Comparison of ENCODE assay signal across 20 mouse cellular contexts in genomic region chr7:65464518-65465037, GRCm38 (mm10).
A peak's percentile ranks its signal among the peaks of the same experiment; 100 is the strongest.
DNase-seq lines count a peak whose midpoint lies in the region; ATAC-seq and TF ChIP-seq lines count a peak whose summit lies in the region.
"Had no signal": no experiment of that assay in that cellular context is flagged by ENCODE, and none has a peak within 500 bp of the region (broad histone marks: within the 10 kb centered on the region; RNA-seq: fewer than 3 reads in every experiment).

No protein-coding gene starts in this region.

- no peak for TF ChIP-seq CTCF in liver, postnatal 0 days (IDR thresholded peaks at IDR 0.05; ENCODE audit: low read depth)

- no peak for DNase-seq in hindbrain, embryonic 10.5 days (ENCODE audit: low spot score)
- no peak for DNase-seq in neural tube, embryonic 10.5 days (ENCODE audit: extremely low spot score, low spot score)
- DNase-seq in liver, postnatal 0 days, result no peak
- DNase-seq in Muller cell, postnatal 12 days (ENCODE audit: inconsistent ontology term), result no peak
- DNase-seq in cerebellum, postnatal 36 days, result no peak
- DNase-seq: adrenal gland, adult 2 months; adrenal gland, postnatal 25 days; cerebellum, adult 18-20 months; cerebellum, adult 9-11 months; forebrain, postnatal 0 days; gastrocnemius, adult 2 months; gastrocnemius, postnatal 36 days; heart, adult 11 months; heart, postnatal 36 days had no signal

- H3K27me3 ChIP-seq in hindbrain, embryonic 16.5 days (replicated peaks; ENCODE audit: control insufficient read depth, insufficient read depth, low read length), result no peaks in the 10 kb centered on the region
- 0 out of 2 replicates have a peak, but pooled peaks cover 4% of the 10 kb centered on the region for H3K27me3 ChIP-seq in hindbrain, embryonic 10.5 days (ENCODE audit: insufficient read depth, poor library complexity, severe bottlenecking)
- no peaks in the 10 kb centered on the region for H3K27me3 ChIP-seq in neural tube, embryonic 13.5 days
- H3K27me3 ChIP-seq in liver, postnatal 0 days (ENCODE audit: insufficient read depth, low read length), result no peaks in the 10 kb centered on the region
- H3K27me3 ChIP-seq: forebrain, embryonic 13.5 days; heart, embryonic 13.5 days had no signal

- no peak overlapping the region for H3K9ac ChIP-seq in hindbrain, embryonic 16.5 days (ENCODE audit: low read depth, low read length)
- H3K9ac ChIP-seq in neural tube, embryonic 13.5 days, result no peak overlapping the region
- no peak overlapping the region for H3K9ac ChIP-seq in liver, postnatal 0 days (replicated peaks)
- H3K9ac ChIP-seq: forebrain, embryonic 13.5 days; forebrain, postnatal 0 days; heart, embryonic 13.5 days; hindbrain, embryonic 14.5 days had no signal

- H3K4me1 ChIP-seq in hindbrain, embryonic 16.5 days (ENCODE audit: control insufficient read depth, insufficient read depth, low read depth, low read length), result 0 out of 2 replicates have a peak, but pooled peaks cover 3% of the 10 kb centered on the region
- peaks cover 10% of the 10 kb centered on the region for H3K4me1 ChIP-seq in hindbrain, embryonic 10.5 days (replicated peaks)
- H3K4me1 ChIP-seq in neural tube, embryonic 13.5 days (replicated peaks), result 0 out of 2 replicates have a peak, but pooled peaks cover under 1% of the 10 kb centered on the region
- H3K4me1 ChIP-seq in liver, postnatal 0 days (ENCODE audit: insufficient read depth), result peaks cover 16% of the 10 kb centered on the region
- H3K4me1 ChIP-seq: forebrain, embryonic 13.5 days had no signal

- peak; percentile 43; the same call in 1 of the 2 replicates for ATAC-seq in hindbrain, embryonic 16.5 days
- peak; percentile 79; the same call in 1 of the 2 replicates for ATAC-seq in neural tube, embryonic 13.5 days (ENCODE audit: low read depth)
- ATAC-seq in liver, postnatal 0 days, result peak; percentile 70
- ATAC-seq: forebrain, embryonic 13.5 days; forebrain, postnatal 0 days had no signal

- H3K36me3 ChIP-seq in hindbrain, embryonic 16.5 days (ENCODE audit: control insufficient read depth, insufficient read depth, low read length), result no peaks in the 10 kb centered on the region
- no peaks in the 10 kb centered on the region for H3K36me3 ChIP-seq in hindbrain, embryonic 10.5 days
- H3K36me3 ChIP-seq in neural tube, embryonic 13.5 days, result no peaks in the 10 kb centered on the region
- no peaks in the 10 kb centered on the region for H3K36me3 ChIP-seq in liver, postnatal 0 days (replicated peaks; ENCODE audit: insufficient read depth, low read length)
- H3K36me3 ChIP-seq: embryonic facial prominence, embryonic 10.5 days; heart, embryonic 13.5 days had no signal

- no peaks in the 10 kb centered on the region for H3K9me3 ChIP-seq in hindbrain, embryonic 16.5 days (ENCODE audit: control insufficient read depth, low read length)
- no peaks in the 10 kb centered on the region for H3K9me3 ChIP-seq in hindbrain, embryonic 10.5 days
- H3K9me3 ChIP-seq in neural tube, embryonic 13.5 days, result no peaks in the 10 kb centered on the region
- H3K9me3 ChIP-seq in liver, postnatal 0 days (ENCODE audit: low read length), result no peaks in the 10 kb centered on the region
- H3K9me3 ChIP-seq: embryonic facial prominence, embryonic 10.5 days; forebrain, embryonic 13.5 days; heart, embryonic 13.5 days had no signal

- no peak overlapping the region for H3K4me2 ChIP-seq in hindbrain, embryonic 16.5 days (ENCODE audit: low read length)
- no peak overlapping the region for H3K4me2 ChIP-seq in neural tube, embryonic 13.5 days
- peak overlapping the region; percentile 20; the same call in 1 of the 2 replicates for H3K4me2 ChIP-seq in liver, postnatal 0 days (ENCODE audit: low read depth, low read length)
- H3K4me2 ChIP-seq: forebrain, embryonic 13.5 days; heart, embryonic 13.5 days; hindbrain, embryonic 14.5 days had no signal

- 74% methylated on average over 3 of the region's 3 CpGs for WGBS in hindbrain, embryonic 16.5 days
- WGBS in hindbrain, embryonic 10.5 days, result 88% methylated on average over 3 of the region's 3 CpGs
- WGBS in neural tube, embryonic 13.5 days, result 80% methylated on average over 3 of the region's 3 CpGs
- WGBS in liver, postnatal 0 days (ENCODE audit: insufficient replicate concordance), result 58% methylated on average over 3 of the region's 3 CpGs

- no peak overlapping the region for H3K4me3 ChIP-seq in hindbrain, embryonic 16.5 days (ENCODE audit: low read length)
- no peak overlapping the region for H3K4me3 ChIP-seq in hindbrain, embryonic 10.5 days
- H3K4me3 ChIP-seq in neural tube, embryonic 13.5 days, result no peak overlapping the region
- no peak overlapping the region for H3K4me3 ChIP-seq in liver, postnatal 0 days (ENCODE audit: low read depth, low read length)
- H3K4me3 ChIP-seq: embryonic facial prominence, embryonic 10.5 days; forebrain, embryonic 13.5 days; gastrocnemius, adult 2 months; heart, embryonic 13.5 days had no signal

- no peak overlapping the region for H3K27ac ChIP-seq in hindbrain, embryonic 16.5 days (ENCODE audit: low read depth, low read length)
- H3K27ac ChIP-seq in hindbrain, embryonic 10.5 days, result no peak overlapping the region
- H3K27ac ChIP-seq in neural tube, embryonic 13.5 days (replicated peaks), result no peak overlapping the region
- no peak overlapping the region; the same call in 1 of the 2 replicates for H3K27ac ChIP-seq in liver, postnatal 0 days (ENCODE audit: low read depth)
- H3K27ac ChIP-seq: embryonic facial prominence, embryonic 10.5 days; forebrain, embryonic 13.5 days; gastrocnemius, adult 2 months; heart, embryonic 13.5 days; hindbrain, embryonic 14.5 days had no signal

- no peak for TF ChIP-seq EP300 in liver, postnatal 0 days (IDR thresholded peaks at IDR 0.05; ENCODE audit: low read depth)
